Mouse (Mus musculus) large intestine, adult 2 months (tissue): ENCODE measurements around the gene Krtap1-3. TPM values are rescaled to one million over a fixed set of nuclear protein-coding genes. Genes with fewer than 3 reads are reported as not detected.
"Not testable (repeated sequence)": the region's sequence is repeated elsewhere in the genome, so short reads cannot be mapped to it uniquely, and the experiment has no call there.

ENCODE experiments used
- DNase-seq: peaks from one replicate; pipeline ENCODE4 v3.0.0-alpha.2; 2012; ENCODE audit warnings: low read depth, low spot score
- WGBS: fragments of 180-500 bp; shearing (Covaris S2); methylation state at CpG from one replicate; pipeline ENCODE4 v1.1.7; 2018; 5-methylcytosine and 5-hydroxymethylcytosine counted together
- polyA plus RNA-seq: library from polyadenylated mRNA; depleted of rRNA; stranded (reverse); fragments of >200 nt; gene quantifications from 2 replicates; pipeline ENCODE4 v1.2.3, GENCODE M21; 2012; rRNA removed

Gene Krtap1-3
- polyA plus RNA-seq = not detected in 2 replicates

DNA sequence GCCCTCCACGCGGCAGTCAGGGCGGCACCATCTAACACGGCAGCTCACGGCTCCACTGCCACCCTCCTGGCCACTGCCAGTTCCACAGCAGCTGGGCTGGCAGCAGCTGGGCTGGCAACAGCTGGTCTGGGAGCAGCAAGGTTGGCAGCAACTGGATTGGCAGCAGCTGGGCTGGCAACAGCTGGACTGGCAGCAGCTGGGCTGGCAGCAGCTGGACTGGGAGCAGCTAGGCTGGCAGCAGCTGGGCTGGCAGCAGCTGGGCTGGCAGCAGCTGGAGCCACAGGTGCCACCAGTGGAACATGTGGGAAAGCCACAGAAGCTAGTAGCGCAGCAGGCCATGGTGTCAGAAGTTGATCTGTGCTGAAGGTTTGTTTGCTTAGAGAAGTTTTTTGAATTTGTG lies at the start of gene Krtap1-3:
TSS of gene Krtap1-3 (minus strand) at position 359 of the 400 bp plus-strand sequence.
- WGBS = 68% methylated on average over 6 of the region's 6 CpGs
- no peak for DNase-seq

- no peak for DNase-seq
- WGBS = 10% methylated on average over 1 of the region's 1 CpGs
These were observed 49.8 kb upstream of the Krtap1-3 start for GRCm38 (mm10) chr11:99640926-99641325.

DNA sequence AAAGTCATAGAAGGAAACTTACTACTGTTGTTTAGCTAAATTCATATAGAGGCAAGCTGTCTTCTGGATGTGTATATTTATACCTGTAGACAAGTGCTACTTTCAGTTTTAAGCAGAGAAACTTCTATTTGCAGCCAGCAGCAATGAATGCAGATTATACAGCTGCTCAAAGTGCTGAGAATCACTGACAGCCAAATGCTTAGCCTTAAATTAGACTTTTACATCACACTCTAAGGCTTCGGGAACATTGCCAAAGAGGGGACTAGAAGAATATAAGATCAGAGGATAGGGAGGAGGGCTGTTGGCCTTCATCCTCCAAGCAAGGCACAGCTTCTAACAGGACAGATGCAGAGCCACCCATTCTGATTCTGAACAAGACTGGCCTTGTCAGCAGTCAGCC lies 45.9 kb upstream of the Krtap1-3 start:
- no peak for DNase-seq
- WGBS = 76% methylated on average over 1 of the region's 1 CpGs

DNA sequence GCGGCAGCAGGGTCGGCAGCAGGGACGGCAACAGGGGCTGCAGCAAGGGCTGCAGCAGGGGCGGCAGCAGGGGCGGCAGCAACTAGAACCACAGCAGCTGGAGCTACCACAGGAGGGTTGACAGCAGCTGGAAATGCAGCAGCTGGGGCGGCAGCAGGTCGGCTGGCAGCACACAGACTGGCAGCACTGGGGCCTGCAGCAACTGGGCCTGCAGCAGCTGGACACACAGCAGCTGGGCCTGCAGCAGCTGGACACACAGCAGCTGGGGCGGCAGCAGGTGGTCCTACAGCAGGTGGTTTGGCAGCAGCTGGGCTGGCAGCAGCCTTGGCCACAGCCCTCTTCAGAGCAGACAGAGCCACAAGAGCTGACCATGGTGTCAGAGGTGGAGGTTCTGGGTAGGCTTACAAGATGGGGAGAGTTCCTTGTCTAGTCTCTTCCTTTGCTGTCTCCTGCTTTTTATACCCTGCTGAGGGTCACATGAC lies 43.6 kb upstream of the Krtap1-3 start, which contains the start of gene Krtap4-2:
TSS of gene Krtap4-2 (minus strand) at position 432 of the 482 bp plus-strand sequence.
- no peak for DNase-seq
- WGBS = 52% methylated on average over 8 of the region's 8 CpGs

DNA sequence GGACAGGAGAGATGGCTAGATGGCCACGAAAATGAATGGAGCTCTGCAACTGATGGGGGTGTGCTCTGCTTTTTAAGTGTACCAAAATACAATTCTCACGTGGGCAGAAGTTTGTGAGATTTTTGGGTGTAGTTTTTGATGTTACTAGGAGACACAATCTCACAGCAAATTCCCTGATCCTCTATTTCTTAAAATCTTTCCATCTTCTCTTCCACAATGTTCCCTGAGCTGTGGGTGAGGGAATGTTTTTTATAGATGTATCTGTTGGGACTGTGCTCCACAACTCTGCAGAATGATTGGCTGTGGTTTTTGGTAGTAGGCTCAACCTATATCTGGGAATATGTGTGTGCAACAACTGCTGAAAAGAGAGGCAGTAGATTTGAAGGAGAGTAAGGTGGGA lies 42.2 kb upstream of the Krtap1-3 start:
- DNase-seq = no peak
- 56% methylated on average over 2 of the region's 2 CpGs for WGBS

DNA sequence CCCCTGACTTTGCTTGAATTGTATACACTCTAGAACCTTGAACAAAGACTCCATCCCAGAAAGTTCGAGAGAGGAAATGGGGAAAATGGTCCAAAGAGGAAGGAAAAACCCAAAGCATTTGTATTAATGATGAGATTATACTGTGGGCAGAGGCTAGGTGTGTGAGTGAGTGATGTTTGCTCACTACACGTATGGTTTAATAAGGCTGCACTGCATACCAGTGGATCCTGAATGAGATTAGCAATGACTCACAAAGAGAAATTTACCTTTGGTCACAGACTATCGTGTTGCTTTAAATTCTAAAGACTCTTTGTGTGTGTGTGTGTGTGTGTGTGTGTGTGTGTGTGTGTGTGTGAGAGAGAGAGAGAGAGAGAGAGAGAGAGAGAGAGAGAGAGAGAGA lies 39.8 kb upstream of the Krtap1-3 start:
- no peak for DNase-seq
- WGBS = 31% methylated on average over 3 of the region's 3 CpGs

- no peak for DNase-seq
- whole genome bisulfite sequencing = 65% methylated on average over 4 of the region's 4 CpGs
These were observed 37.0 kb upstream of the Krtap1-3 start, which contains the start of gene Krtap4-1 for GRCm38 (mm10) chr11:99628138-99628537. Gene Krtap4-1, minus strand, starts transcription at chr11:99628238.

DNA sequence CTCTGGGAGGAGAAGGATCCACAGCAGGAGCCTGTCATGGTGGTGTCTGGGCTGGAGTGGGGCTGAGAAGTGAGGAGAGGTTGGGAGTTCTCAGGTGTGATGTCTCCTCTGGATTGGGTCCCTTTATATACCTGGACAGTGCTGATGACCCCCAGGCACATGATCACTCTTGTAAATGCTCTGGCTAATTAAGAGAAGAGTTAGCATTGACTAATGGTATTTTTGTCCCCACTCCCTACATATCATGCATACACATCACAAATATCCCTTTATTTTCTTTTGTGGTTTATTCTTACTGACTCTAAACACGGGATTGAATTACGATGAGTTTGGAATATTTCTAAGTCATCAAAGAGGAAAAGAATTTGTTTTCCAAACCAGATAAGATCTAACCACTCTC lies 29.2 kb upstream of the Krtap1-3 start, which contains the start of gene Gm11562:
TSS of gene Gm11562 (minus strand) at position 101 of the 400 bp plus-strand sequence.
- WGBS = 67% methylated on average over 2 of the region's 2 CpGs

DNA sequence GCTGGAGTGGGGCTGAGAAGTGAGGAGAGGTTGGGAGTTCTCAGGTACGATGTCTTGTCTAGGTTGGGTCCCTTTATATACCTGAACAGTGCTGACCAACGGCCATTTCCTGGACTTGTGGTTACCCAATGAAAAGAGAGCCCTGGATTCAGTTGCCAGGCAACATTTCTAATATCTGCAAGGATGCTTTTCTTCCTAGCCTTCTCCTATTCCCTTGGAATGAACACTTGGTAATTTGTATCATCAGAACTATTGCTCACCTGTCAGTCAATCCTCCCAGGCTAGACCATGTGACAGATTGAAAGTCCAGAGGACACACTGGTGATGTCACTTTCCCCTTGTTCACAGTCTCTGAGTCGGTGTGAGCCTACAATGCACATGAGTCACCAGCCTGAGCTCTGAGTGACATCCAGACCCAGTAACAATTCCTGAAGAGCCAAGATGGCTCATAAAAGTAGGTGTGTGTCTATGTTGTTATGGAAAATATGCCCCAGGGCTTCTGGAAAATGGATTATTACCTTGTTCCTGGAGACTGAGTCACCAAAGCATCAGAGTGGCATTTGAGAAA lies 23.7 kb upstream of the Krtap1-3 start, which contains the start of gene Krtap2-4:
TSS of gene Krtap2-4 (minus strand) at position 51 of the 568 bp plus-strand sequence.
- peak; percentile 31 for DNase-seq
- WGBS = 42% methylated on average over 3 of the region's 3 CpGs

More for the DNA sequence above, 29.2 kb upstream of the Krtap1-3 start, which contains the start of gene Gm11562:
- DNase-seq = no peak

DNA sequence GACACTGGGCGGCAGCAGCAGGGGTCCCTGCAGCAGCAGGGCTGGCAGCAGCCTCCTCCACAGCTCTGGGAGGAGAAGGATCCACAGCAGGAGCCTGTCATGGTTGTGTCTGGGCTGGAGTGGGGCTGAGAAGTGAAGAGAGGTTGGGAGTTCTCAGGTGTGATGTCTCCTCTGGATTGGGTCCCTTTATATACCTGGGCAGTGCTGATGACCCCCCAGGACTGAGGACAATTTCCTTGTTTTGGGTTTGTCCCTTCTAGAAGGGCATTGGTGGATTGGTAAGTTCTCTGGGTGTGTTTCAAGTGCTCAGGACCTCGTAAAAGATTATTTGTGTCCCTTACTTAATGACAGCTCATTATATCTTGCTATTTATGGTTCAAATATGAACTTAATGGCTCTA lies 18.9 kb upstream of the Krtap1-3 start, which contains the start of gene Gm11937:
TSS of gene Gm11937 (minus strand) at position 101 of the 400 bp plus-strand sequence.
- 44% methylated on average over 1 of the region's 2 CpGs for WGBS
- not testable (repeated sequence) for DNase-seq

- WGBS = 76% methylated on average over 1 of the region's 1 CpGs
- no peak for DNase-seq
These were observed 18.0 kb upstream of the Krtap1-3 start for GRCm38 (mm10) chr11:99609126-99609525.

DNA sequence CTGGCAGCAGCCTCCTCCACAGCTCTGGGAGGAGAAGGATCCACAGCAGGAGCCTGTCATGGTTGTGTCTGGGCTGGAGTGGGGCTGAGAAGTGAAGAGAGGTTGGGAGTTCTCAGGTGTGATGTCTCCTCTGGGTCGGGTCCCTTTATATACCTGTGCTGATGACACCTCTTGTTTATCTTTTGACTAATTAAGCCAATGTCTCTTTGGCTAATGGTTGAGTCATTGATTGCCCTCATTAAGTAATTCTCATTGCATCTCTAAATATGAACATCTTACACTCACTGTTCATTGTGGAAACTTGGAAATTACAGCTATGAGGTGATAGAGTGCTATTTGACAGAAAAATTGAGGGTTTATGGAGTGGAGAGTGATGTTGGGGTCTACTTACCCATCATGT lies 12.1 kb upstream of the Krtap1-3 start, which contains the start of gene Gm11938:
TSS of gene Gm11938 (minus strand) at position 101 of the 400 bp plus-strand sequence.
- not testable (repeated sequence) for DNase-seq
- 22% methylated on average over 1 of the region's 1 CpGs for WGBS

DNA sequence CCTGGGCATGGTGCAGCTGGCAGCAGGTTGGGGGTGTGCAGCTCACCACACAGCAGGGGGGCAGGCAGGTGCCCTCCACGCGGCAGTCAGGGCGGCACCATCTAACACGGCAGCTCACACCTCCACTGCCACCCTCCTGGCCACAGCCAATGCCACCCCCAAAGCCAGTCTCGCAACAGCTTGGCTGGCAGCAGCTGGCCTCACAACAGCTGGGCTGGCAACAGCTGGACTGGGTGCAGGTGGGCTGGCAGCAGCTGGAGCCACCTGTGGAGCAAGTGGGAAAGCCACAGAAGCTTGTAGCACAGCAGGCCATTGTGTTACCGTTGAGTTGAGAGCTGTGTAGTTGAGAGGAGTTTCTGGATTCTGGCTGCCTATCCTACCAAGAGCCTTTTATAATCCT lies 6.6 kb upstream of the Krtap1-3 start, which contains the start of gene Krtap9-3:
TSS of gene Krtap9-3 (minus strand) at position 364 of the 400 bp plus-strand sequence.
- WGBS = 74% methylated on average over 6 of the region's 6 CpGs
- DNase-seq = not testable (repeated sequence)

DNA sequence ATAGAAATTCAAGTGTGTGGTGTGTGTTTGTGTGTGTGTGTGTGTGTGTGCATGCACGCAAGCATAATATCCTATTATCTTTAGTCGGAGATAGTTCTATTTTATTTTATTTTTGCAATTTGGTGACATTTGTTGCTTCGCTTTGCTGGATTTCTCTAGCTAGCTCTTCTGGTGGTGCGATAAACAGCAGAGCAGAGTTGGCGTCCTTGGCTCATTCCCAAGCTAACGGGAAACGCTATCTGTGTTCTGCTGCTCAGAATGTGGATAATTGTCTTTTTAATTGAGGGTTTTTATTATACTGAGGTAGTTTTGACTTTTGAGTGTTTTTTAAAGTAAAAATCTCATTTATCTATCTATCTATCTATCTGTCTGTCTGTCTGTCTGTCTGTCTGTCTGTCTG lies 6.0 kb downstream of the Krtap1-3 start:
- no peak for DNase-seq
- WGBS = 78% methylated on average over 7 of the region's 7 CpGs

- WGBS = 68% methylated on average over 5 of the region's 5 CpGs
- DNase-seq = no peak
These were observed 7.9 kb downstream of the Krtap1-3 start, which contains the start of gene Krtap1-4 for GRCm38 (mm10) chr11:99583245-99583704. Gene Krtap1-4, minus strand, starts transcription at chr11:99583654.

DNA sequence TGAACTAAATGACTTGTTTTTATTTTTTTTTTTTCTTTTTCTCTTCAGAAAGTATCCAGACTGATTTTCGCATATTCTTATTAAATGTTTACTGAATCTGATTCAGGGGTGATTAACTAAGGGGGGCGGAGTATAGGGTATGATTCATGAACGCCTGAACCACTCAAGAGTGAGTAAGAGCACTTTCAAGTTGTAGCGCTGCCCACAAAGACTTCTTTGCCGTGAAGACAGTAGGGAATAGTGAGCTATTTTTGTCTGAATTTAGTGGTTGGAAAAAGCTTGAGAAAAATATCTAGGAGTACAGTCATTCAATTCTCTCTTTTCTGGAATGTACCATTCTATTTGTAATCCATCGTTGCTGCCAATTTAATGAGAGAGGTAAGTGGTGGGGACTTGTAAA lies 9.6 kb downstream of the Krtap1-3 start:
- no peak for DNase-seq
- 73% methylated on average over 6 of the region's 6 CpGs for WGBS

- DNase-seq = no peak
- WGBS = 82% methylated on average over 5 of the region's 5 CpGs
These were observed 10.1 kb downstream of the Krtap1-3 start for GRCm38 (mm10) chr11:99581051-99581450.

- 80% methylated on average over 6 of the region's 6 CpGs for WGBS
- DNase-seq = no peak
These were observed 10.5 kb downstream of the Krtap1-3 start, which contains the start of gene Krtap1-5 for GRCm38 (mm10) chr11:99580636-99581035. Gene Krtap1-5, minus strand, starts transcription at chr11:99581016.

- peak; percentile 33 for DNase-seq
- 2% methylated on average over 7 of the region's 7 CpGs for WGBS
These were observed 17.0 kb downstream of the Krtap1-3 start for GRCm38 (mm10) chr11:99574106-99574505.

DNA sequence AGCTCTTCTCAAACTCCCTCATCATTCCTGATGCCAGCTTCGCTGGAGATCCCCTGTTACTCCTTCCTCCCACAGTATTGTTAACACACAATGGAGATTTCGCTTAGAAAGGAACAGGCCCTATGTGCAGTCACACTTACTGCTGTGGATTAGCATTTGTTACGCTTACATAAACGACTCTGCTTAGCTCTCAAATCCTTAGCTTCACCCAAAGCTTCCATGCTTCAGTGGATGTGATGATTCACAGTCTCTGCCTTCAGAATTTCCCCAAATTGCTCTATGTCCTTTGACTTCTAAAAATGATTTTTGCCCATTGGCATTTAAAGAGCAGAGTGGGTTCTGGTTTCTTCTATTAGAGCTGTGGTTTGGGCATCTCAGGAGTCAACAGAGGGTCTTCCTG lies 18.0 kb downstream of the Krtap1-3 start:
- no peak for DNase-seq
- whole genome bisulfite sequencing = 72% methylated on average over 4 of the region's 4 CpGs

DNA sequence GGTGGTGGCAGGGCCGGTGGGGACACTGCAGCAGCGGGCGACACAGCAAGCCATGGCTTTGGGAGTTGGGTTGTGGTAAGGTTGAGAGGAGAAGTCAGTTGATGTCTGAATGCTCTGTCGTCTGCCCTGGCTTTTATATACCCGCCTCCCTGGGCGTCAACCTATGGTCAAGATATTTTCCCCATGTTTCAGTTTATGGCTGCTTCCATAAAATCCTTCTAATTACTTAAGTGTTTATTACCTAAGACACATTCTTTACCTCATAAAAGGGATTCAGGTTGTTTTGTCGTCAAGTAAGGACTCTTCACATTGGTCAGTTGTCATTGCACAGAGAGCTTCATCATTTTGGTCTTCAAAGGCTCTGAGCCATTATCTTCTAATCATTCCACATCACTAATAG lies 24.6 kb downstream of the Krtap1-3 start, which contains the start of gene Krtap3-1:
TSS of gene Krtap3-1 (minus strand) at position 101 of the 400 bp plus-strand sequence.
- DNase-seq = peak; percentile 27
- WGBS = 40% methylated on average over 7 of the region's 7 CpGs
